In genomic region chr6:65662050-65662449, GRCm38 (mm10) we compare ENCODE assay signal across 20 mouse cellular contexts. TPM values are rescaled to one million over a fixed set of nuclear protein-coding genes. Genes with fewer than 3 reads are reported as not detected.
DNase-seq lines count a peak whose midpoint lies in the region; ATAC-seq lines count a peak whose summit lies in the region.
"Had no signal": no experiment of that assay in that cellular context is flagged by ENCODE, and none has a peak within 500 bp of the region (broad histone marks: within the 10 kb centered on the region; RNA-seq: fewer than 3 reads in every experiment).

No protein-coding gene starts in this region.

- no peaks in the 10 kb centered on the region for H3K36me3 ChIP-seq in erythroblast, embryonic 14.5 days (ENCODE audit: control insufficient read depth)
- H3K36me3 ChIP-seq in hindbrain, embryonic 12.5 days, result no peaks in the 10 kb centered on the region
- H3K36me3 ChIP-seq in midbrain, embryonic 10.5 days, result no peaks in the 10 kb centered on the region
- H3K36me3 ChIP-seq: forebrain, embryonic 15.5 days; limb, embryonic 10.5 days; lung, embryonic 15.5 days had no signal

- no peak overlapping the region for H3K4me2 ChIP-seq in hindbrain, embryonic 12.5 days (replicated peaks)
- H3K4me2 ChIP-seq: forebrain, embryonic 15.5 days; liver, embryonic 11.5 days; lung, embryonic 15.5 days had no signal

- DNase-seq in naive thymus-derived CD4-positive, alpha-beta T cell, adult 2 months (ENCODE audit: low read depth), result peak; percentile 68
- peak; percentile 23 to 43 for DNase-seq in thymus, postnatal 36 days
- DNase-seq in layer of hippocampus, adult 9-10 months (ENCODE audit: low spot score), result no peak
- DNase-seq in midbrain, embryonic 10.5 days (ENCODE audit: low spot score), result no peak
- DNase-seq: adrenal gland, postnatal 36 days; cerebellum, adult 8-10 months; heart, adult 11 months; heart, postnatal 4 days; right cerebral cortex, postnatal 25 days had no signal

- peak overlapping the region; percentile 41 for H3K4me3 ChIP-seq in erythroblast, embryonic 14.5 days (replicated peaks)
- no peak overlapping the region for H3K4me3 ChIP-seq in hindbrain, embryonic 12.5 days
- H3K4me3 ChIP-seq in midbrain, embryonic 10.5 days, result no peak overlapping the region
- H3K4me3 ChIP-seq: forebrain, embryonic 15.5 days; left cerebral cortex, adult 2 months; limb, embryonic 10.5 days; lung, embryonic 15.5 days had no signal

- 67% methylated on average over 2 of the region's 2 CpGs for WGBS in hindbrain, embryonic 12.5 days
- WGBS in midbrain, embryonic 10.5 days, result 79% methylated on average over 2 of the region's 2 CpGs

- H3K9ac ChIP-seq in hindbrain, embryonic 12.5 days, result no peak overlapping the region
- H3K9ac ChIP-seq: forebrain, embryonic 15.5 days; lung, embryonic 15.5 days had no signal

- H3K27ac ChIP-seq in hindbrain, embryonic 12.5 days, result no peak overlapping the region
- no peak overlapping the region for H3K27ac ChIP-seq in midbrain, embryonic 10.5 days (replicated peaks)
- H3K27ac ChIP-seq: forebrain, embryonic 15.5 days; left cerebral cortex, adult 2 months; limb, embryonic 10.5 days; lung, embryonic 15.5 days had no signal

- no peaks in the 10 kb centered on the region for H3K9me3 ChIP-seq in erythroblast, embryonic 14.5 days (ENCODE audit: control insufficient read depth, low read length)
- no peaks in the 10 kb centered on the region for H3K9me3 ChIP-seq in hindbrain, embryonic 12.5 days (replicated peaks)
- no peaks in the 10 kb centered on the region for H3K9me3 ChIP-seq in midbrain, embryonic 10.5 days (replicated peaks)
- H3K9me3 ChIP-seq: forebrain, embryonic 15.5 days; limb, embryonic 10.5 days; lung, embryonic 15.5 days had no signal

- no peak for ATAC-seq in erythroblast, adult 5-6 weeks (replicated peaks; ENCODE audit: low FRiP score, poor library complexity, severe bottlenecking)
- ATAC-seq in common myeloid progenitor, adult 5-6 weeks (replicated peaks; ENCODE audit: low read depth, poor library complexity, severe bottlenecking), result peak; percentile 95
- ATAC-seq in hindbrain, embryonic 12.5 days (ENCODE audit: low FRiP score), result no peak
- ATAC-seq: forebrain, embryonic 15.5 days; intestine, postnatal 0 days; Patski had no signal

- no peaks in the 10 kb centered on the region for H3K4me1 ChIP-seq in erythroblast, embryonic 14.5 days (ENCODE audit: control insufficient read depth)
- no peaks in the 10 kb centered on the region for H3K4me1 ChIP-seq in hindbrain, embryonic 12.5 days
- H3K4me1 ChIP-seq in midbrain, embryonic 10.5 days, result no peaks in the 10 kb centered on the region
- H3K4me1 ChIP-seq: forebrain, embryonic 15.5 days; limb, embryonic 10.5 days; lung, embryonic 15.5 days had no signal

- no peaks in the 10 kb centered on the region for H3K27me3 ChIP-seq in erythroblast, embryonic 14.5 days (ENCODE audit: control insufficient read depth)
- H3K27me3 ChIP-seq in hindbrain, embryonic 12.5 days, result no peaks in the 10 kb centered on the region
- H3K27me3 ChIP-seq in midbrain, embryonic 10.5 days (ENCODE audit: low read depth, poor library complexity, severe bottlenecking), result no peaks in the 10 kb centered on the region
- H3K27me3 ChIP-seq: forebrain, embryonic 15.5 days; lung, embryonic 15.5 days had no signal

RNA-seq across cellular contexts. Expression of gene Ndnf, which starts 9.3 kb away (rescaled TPM):
- not detected in 2 replicates for polyA plus RNA-seq in erythroblast, embryonic 14.5 days (2012)
- total RNA-seq in erythroblast, adult 5-6 weeks (2015; ENCODE audit: low replicate concordance), result not detected in 2 replicates
- total RNA-seq in erythroblast, adult 5-6 weeks (2017; ENCODE audit: low replicate concordance), result under 0.01 TPM in 1 of 2 replicates, not detected in the other
- total RNA-seq in common myeloid progenitor, adult 5-6 weeks (2017), result not detected in 2 replicates
- polyA plus RNA-seq in hindbrain, embryonic 12.5 days (2016; fragmentation: Nextera tagmentation; extraction: Ambion mirVana), result 9.2 and 11.3 TPM in 2 replicates
- 14.3 and 17.5 TPM in 2 replicates for polyA plus RNA-seq in midbrain, embryonic 10.5 days (2016; fragmentation: Nextera tagmentation; extraction: Ambion mirVana)
- polyA plus RNA-seq: Patski had no signal

Comparison
In these comparisons a context has a peak if more than half of its experiments do, and no peak if none do; other contexts are left out.
1. DNase-seq: peak in naive thymus-derived CD4-positive, alpha-beta T cell, adult 2 months (single experiment) and thymus, postnatal 36 days (2 of 2); none in layer of hippocampus, adult 9-10 months (single experiment) and midbrain, embryonic 10.5 days (single experiment).
2. RNA of gene Ndnf, which starts 9.3 kb away (polyA plus RNA-seq): 14.3 to 17.5 TPM in midbrain, embryonic 10.5 days and 9.2 to 11.3 TPM in hindbrain, embryonic 12.5 days; not detected in erythroblast, embryonic 14.5 days; every median in the first group is over 10 times any median in the second.